Mouse (Mus musculus) olfactory bulb, adult 2 months (tissue): ENCODE data around the gene Pitpnb.

Source experiments
- CTCF ChIP-seq: fragments of 200-500 bp; IDR thresholded peaks from 2 replicates; pipeline ENCODE4 v1.5.1; 2012; ENCODE audit warnings: low read depth, mild to moderate bottlenecking, low read length, moderate library complexity; ENCODE audit not compliant: insufficient read depth
- POLR2A ChIP-seq: fragments of 200-500 bp; IDR thresholded peaks from 2 replicates; pipeline ENCODE4 v1.6.1; 2012; ENCODE audit warnings: mild to moderate bottlenecking, low read depth, low read length, moderate library complexity; ENCODE audit not compliant: insufficient read depth

- TF ChIP-seq CTCF (no peak), POLR2A (no peak)
These were observed 13.0 kb upstream of the Pitpnb start for GRCm38 (mm10) chr5:111317526-111317925.
